7 mouse cellular contexts compared by ENCODE assay signal in genomic region chr4:98321371-98322111, GRCm38 (mm10).
DNase-seq lines count a peak whose midpoint lies in the region; ATAC-seq lines count a peak whose summit lies in the region.

No protein-coding gene starts in this region.

- DNase-seq in adrenal gland, postnatal 36 days: peak; percentile 29 to 56
- peak; percentile 59 for DNase-seq in embryo, embryonic 10 days (ENCODE audit: low spot score)
- DNase-seq in gastrocnemius, postnatal 14 days: peak; percentile 70
- peak; percentile 38 to 41 for DNase-seq in left cerebral cortex, postnatal 36 days (ENCODE audit: low spot score in 2 of 2)
- peak; percentile 48 for DNase-seq in right cerebral cortex, postnatal 25 days

- peak overlapping the region; percentile 63 for H3K9ac ChIP-seq in hindbrain, embryonic 16.5 days (ENCODE audit: low read depth, low read length)

- no peaks in the 10 kb centered on the region for H3K27me3 ChIP-seq in hindbrain, embryonic 16.5 days (replicated peaks; ENCODE audit: control insufficient read depth, insufficient read depth, low read length)
- peaks cover 30% of the 10 kb centered on the region for H3K27me3 ChIP-seq in megakaryocyte, embryonic 14.5 days (replicated peaks)

- H3K4me3 ChIP-seq in hindbrain, embryonic 16.5 days (ENCODE audit: low read length): peak overlapping the region; percentile 43
- H3K4me3 ChIP-seq in megakaryocyte, embryonic 14.5 days (replicated peaks): peak overlapping the region; percentile 89

- H3K27ac ChIP-seq in hindbrain, embryonic 16.5 days (ENCODE audit: low read depth, low read length): peak overlapping the region; percentile 81

- peak; percentile 79 for ATAC-seq in hindbrain, embryonic 16.5 days

- peaks cover 2% of the 10 kb centered on the region for H3K4me1 ChIP-seq in hindbrain, embryonic 16.5 days (ENCODE audit: control insufficient read depth, insufficient read depth, low read depth, low read length)
- peaks cover 15% of the 10 kb centered on the region for H3K4me1 ChIP-seq in megakaryocyte, embryonic 14.5 days

- H3K36me3 ChIP-seq in hindbrain, embryonic 16.5 days (ENCODE audit: control insufficient read depth, insufficient read depth, low read length): no peaks in the 10 kb centered on the region
- H3K36me3 ChIP-seq in megakaryocyte, embryonic 14.5 days (replicated peaks; ENCODE audit: low read length): no peaks in the 10 kb centered on the region

- H3K4me2 ChIP-seq in hindbrain, embryonic 16.5 days (ENCODE audit: low read length): peak overlapping the region; percentile 72

- intact Hi-C loops in gastrocnemius, postnatal 14 days (cut with DNase I; ENCODE audit: low total_unique reads): loop anchor here (5.0 to 10.0 kb wide), 2 partner anchors 569 to 747 kb away; no protein-coding TSS in a partner anchor
- intact Hi-C loops in left cerebral cortex, postnatal 36 days (cut with DNase I): loop anchor here (1.0 to 5.0 kb wide), 5 partner anchors 214 to 1624 kb away; partner anchors contain the start of gene E130114P18Rik

- 3% methylated on average over 18 of the region's 18 CpGs for WGBS in hindbrain, embryonic 16.5 days

- H3K9me3 ChIP-seq in hindbrain, embryonic 16.5 days (ENCODE audit: control insufficient read depth, low read length): peaks cover 4% of the 10 kb centered on the region
- H3K9me3 ChIP-seq in megakaryocyte, embryonic 14.5 days: peaks cover 8% of the 10 kb centered on the region

Comparison
In these comparisons a context has a peak if more than half of its experiments do, and no peak if none do; other contexts are left out.
1. Peak in every context shown above with its lines: DNase-seq, ATAC-seq, H3K4me3 ChIP-seq and H3K27ac ChIP-seq.